In the genomic region with DNA sequence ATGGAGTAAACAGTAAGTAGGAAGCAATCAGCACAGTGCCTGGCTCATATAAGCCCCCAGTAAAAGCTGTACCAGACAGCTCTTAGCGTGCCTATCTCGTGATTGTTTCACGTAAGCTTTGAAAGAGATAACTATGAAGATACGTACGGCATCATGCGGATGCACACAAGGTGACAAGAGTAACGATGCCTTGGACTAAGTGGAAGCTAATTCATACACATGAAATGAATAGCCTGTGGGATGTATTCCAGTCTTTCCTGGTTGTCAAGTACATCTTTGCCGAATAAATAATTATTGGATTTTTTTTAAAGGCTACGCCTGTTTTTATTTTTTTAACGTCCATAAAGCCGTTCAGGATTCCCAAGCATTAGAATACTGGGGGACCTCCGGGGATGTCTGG, we compare ENCODE assay signal across 9 mouse cellular contexts. TPM values are rescaled to one million over a fixed set of nuclear protein-coding genes. Genes with fewer than 3 reads are reported as not detected.
DNase-seq lines count a peak whose midpoint lies in the region; ATAC-seq lines count a peak whose summit lies in the region.
"Had no signal": no experiment of that assay in that cellular context is flagged by ENCODE, and none has a peak within 500 bp of the region (broad histone marks: within the 10 kb centered on the region; RNA-seq: fewer than 3 reads in every experiment).

No protein-coding gene starts in this region.

- H3K4me3 ChIP-seq in heart, embryonic 14.5 days (ENCODE audit: control insufficient read depth in 1 of 2, insufficient read depth in 1 of 2, low read depth in 1 of 2, low read length in 2 of 2), result peak overlapping the region in 1 of 2 experiments; percentile 43; a peak in 2 of 4 replicates
- H3K4me3 ChIP-seq in brown adipose tissue, adult 24 weeks (ENCODE audit: insufficient read depth, low read depth, low read length), result peak overlapping the region; percentile 8; the same call in 1 of the 2 replicates
- peak overlapping the region; percentile 13 for H3K4me3 ChIP-seq in hindbrain, embryonic 13.5 days
- H3K4me3 ChIP-seq in midbrain, embryonic 11.5 days (ENCODE audit: low read depth, low read length), result peak overlapping the region; percentile 13; the same call in 1 of the 2 replicates

- WGBS in heart, embryonic 14.5 days, result 63% methylated on average over 12 of the region's 12 CpGs
- WGBS in hindbrain, embryonic 13.5 days, result 64% methylated on average over 12 of the region's 12 CpGs
- 56% methylated on average over 12 of the region's 12 CpGs for WGBS in midbrain, embryonic 11.5 days

- intact Hi-C loops in left cerebral cortex, postnatal 14 days (cut with DNase I), result no loop called here

- no peaks in the 10 kb centered on the region for H3K27me3 ChIP-seq in heart, embryonic 14.5 days (ENCODE audit: control insufficient read depth, insufficient read depth, low read length)
- no peaks in the 10 kb centered on the region for H3K27me3 ChIP-seq in hindbrain, embryonic 13.5 days
- H3K27me3 ChIP-seq in midbrain, embryonic 11.5 days (ENCODE audit: control insufficient read depth, insufficient read depth, low read length), result no peaks in the 10 kb centered on the region

- peak overlapping the region; percentile 5 to 60; a peak in 3 of 4 replicates for H3K27ac ChIP-seq in heart, embryonic 14.5 days (replicated peaks in 1 of 2; ENCODE audit: control insufficient read depth in 1 of 2, insufficient read depth in 1 of 2, low read depth in 2 of 2, low read length in 2 of 2)
- peak overlapping the region; percentile 35 for H3K27ac ChIP-seq in brown adipose tissue, adult 24 weeks (replicated peaks; ENCODE audit: low read depth, low read length)
- H3K27ac ChIP-seq in hindbrain, embryonic 13.5 days, result peak overlapping the region; percentile 61
- H3K27ac ChIP-seq in midbrain, embryonic 11.5 days (ENCODE audit: low read depth, low read length), result no peak overlapping the region

- DNase-seq in heart, adult 11 months, result no peak
- DNase-seq in midbrain, embryonic 11.5 days (ENCODE audit: low spot score, missing footprints), result peak; percentile 86
- DNase-seq in adrenal gland, postnatal 14 days, result no peak
- no peak for DNase-seq in left cerebral cortex, postnatal 14 days (ENCODE audit: low spot score in 2 of 2)
- no peak for DNase-seq in adrenal gland, adult (ENCODE audit: inconsistent age in 2 of 2, low spot score in 1 of 2)

- H3K4me2 ChIP-seq in heart, embryonic 14.5 days (ENCODE audit: low read length), result peak overlapping the region; percentile 60
- H3K4me2 ChIP-seq in hindbrain, embryonic 13.5 days, result peak overlapping the region; percentile 35
- H3K4me2 ChIP-seq in midbrain, embryonic 11.5 days, result peak overlapping the region; percentile 36

- H3K36me3 ChIP-seq in heart, embryonic 14.5 days (ENCODE audit: control insufficient read depth, insufficient read depth, low read length), result peaks cover 94% of the 10 kb centered on the region
- H3K36me3 ChIP-seq in hindbrain, embryonic 13.5 days, result peaks cover 97% of the 10 kb centered on the region
- H3K36me3 ChIP-seq in midbrain, embryonic 11.5 days (ENCODE audit: control insufficient read depth, insufficient read depth, low read length), result peaks cover 49% of the 10 kb centered on the region

- H3K9me3 ChIP-seq in heart, embryonic 14.5 days (ENCODE audit: control insufficient read depth, low read length), result 0 out of 2 replicates have a peak, but pooled peaks cover 5% of the 10 kb centered on the region
- no peaks in the 10 kb centered on the region for H3K9me3 ChIP-seq in hindbrain, embryonic 13.5 days
- no peaks in the 10 kb centered on the region for H3K9me3 ChIP-seq in midbrain, embryonic 11.5 days (ENCODE audit: control insufficient read depth, low read length)

- ATAC-seq in heart, embryonic 14.5 days (ENCODE audit: insufficient number of reproducible peaks, insufficient read depth, low FRiP score, low read depth), result no peak
- peak; percentile 37 for ATAC-seq in hindbrain, embryonic 13.5 days (ENCODE audit: low FRiP score)
- peak; percentile 38 for ATAC-seq in midbrain, embryonic 11.5 days (ENCODE audit: low FRiP score)
- ATAC-seq: CD4-positive, CD25-positive, alpha-beta regulatory T cell, adult 4 months had no signal

- no peaks in the 10 kb centered on the region for H3K4me1 ChIP-seq in heart, embryonic 14.5 days (ENCODE audit: control insufficient read depth in 2 of 2, insufficient read depth in 2 of 2, low read length in 2 of 2)
- no peaks in the 10 kb centered on the region for H3K4me1 ChIP-seq in brown adipose tissue, adult 24 weeks (ENCODE audit: control insufficient read depth, insufficient read depth, insufficient read length, low read length)
- peaks cover 21% of the 10 kb centered on the region for H3K4me1 ChIP-seq in hindbrain, embryonic 13.5 days (replicated peaks)
- H3K4me1 ChIP-seq in midbrain, embryonic 11.5 days (ENCODE audit: control insufficient read depth, insufficient read depth, low read length), result 0 out of 2 replicates have a peak, but pooled peaks cover 2% of the 10 kb centered on the region

- H3K9ac ChIP-seq in heart, embryonic 14.5 days (ENCODE audit: low read length), result peak overlapping the region; percentile 52
- peak overlapping the region; percentile 40; the same call in 1 of the 2 replicates for H3K9ac ChIP-seq in hindbrain, embryonic 13.5 days
- H3K9ac ChIP-seq in midbrain, embryonic 11.5 days (ENCODE audit: low read length), result no peak overlapping the region

RNA-seq across cellular contexts. Expression of a gene that starts 0.4 kb away (rescaled TPM):
- 20.8 and 25.6 TPM in 2 replicates for polyA plus RNA-seq in heart, embryonic 14.5 days (2014; fragmentation: Nextera tagmentation; extraction: Ambion mirVana)
- polyA plus RNA-seq in brown adipose tissue, adult 24 weeks (2012; ENCODE audit: insufficient read depth, insufficient read length, missing spikeins), result 42.0 and 42.5 TPM in 2 replicates
- 39.4 and 47.2 TPM in 2 replicates for polyA plus RNA-seq in hindbrain, embryonic 13.5 days (2015; fragmentation: Nextera tagmentation; extraction: Ambion mirVana)
- 43.4 and 48.6 TPM in 2 replicates for polyA plus RNA-seq in midbrain, embryonic 11.5 days (2014; fragmentation: Nextera tagmentation; extraction: Ambion mirVana)
- total RNA-seq in adrenal gland, postnatal 14 days (2021), result 26.6 and 28.0 TPM in 2 replicates
- 10 to 100 TPM; 17.9 to 20.4 TPM for total RNA-seq in left cerebral cortex, postnatal 14 days (2021)

RNA-seq across cellular contexts. Expression of a gene that starts 17.1 kb away (rescaled TPM):
- 70.6 and 74.6 TPM in 2 replicates for polyA plus RNA-seq in heart, embryonic 14.5 days (2014; fragmentation: Nextera tagmentation; extraction: Ambion mirVana)
- polyA plus RNA-seq in brown adipose tissue, adult 24 weeks (2012; ENCODE audit: insufficient read depth, insufficient read length, missing spikeins), result 54.9 and 59.2 TPM in 2 replicates
- polyA plus RNA-seq in hindbrain, embryonic 13.5 days (2015; fragmentation: Nextera tagmentation; extraction: Ambion mirVana), result 168 and 169 TPM in 2 replicates
- polyA plus RNA-seq in midbrain, embryonic 11.5 days (2014; fragmentation: Nextera tagmentation; extraction: Ambion mirVana), result 117 and 119 TPM in 2 replicates
- total RNA-seq in adrenal gland, postnatal 14 days (2021), result 123 and 139 TPM in 2 replicates
- total RNA-seq in left cerebral cortex, postnatal 14 days (2021), result 10 to 100 TPM; 90.8 to 90.9 TPM

RNA-seq across cellular contexts. Expression of a gene that starts 49.7 kb away (rescaled TPM):
- polyA plus RNA-seq in heart, embryonic 14.5 days (2014; fragmentation: Nextera tagmentation; extraction: Ambion mirVana), result 56.8 and 61.1 TPM in 2 replicates
- polyA plus RNA-seq in brown adipose tissue, adult 24 weeks (2012; ENCODE audit: insufficient read depth, insufficient read length, missing spikeins), result 48.0 and 59.8 TPM in 2 replicates
- polyA plus RNA-seq in hindbrain, embryonic 13.5 days (2015; fragmentation: Nextera tagmentation; extraction: Ambion mirVana), result 68.7 and 87.0 TPM in 2 replicates
- 66.0 and 70.7 TPM in 2 replicates for polyA plus RNA-seq in midbrain, embryonic 11.5 days (2014; fragmentation: Nextera tagmentation; extraction: Ambion mirVana)
- 136 and 138 TPM in 2 replicates for total RNA-seq in adrenal gland, postnatal 14 days (2021)
- total RNA-seq in left cerebral cortex, postnatal 14 days (2021), result 10 to 100 TPM; 19.5 to 26.4 TPM

RNA-seq across cellular contexts. Expression of a gene that starts 59.6 kb away (rescaled TPM):
- 13.0 and 13.2 TPM in 2 replicates for polyA plus RNA-seq in heart, embryonic 14.5 days (2014; fragmentation: Nextera tagmentation; extraction: Ambion mirVana)
- 1.2 and 1.6 TPM in 2 replicates for polyA plus RNA-seq in brown adipose tissue, adult 24 weeks (2012; ENCODE audit: insufficient read depth, insufficient read length, missing spikeins)
- 0.30 and 0.57 TPM in 2 replicates for polyA plus RNA-seq in hindbrain, embryonic 13.5 days (2015; fragmentation: Nextera tagmentation; extraction: Ambion mirVana)
- polyA plus RNA-seq in midbrain, embryonic 11.5 days (2014; fragmentation: Nextera tagmentation; extraction: Ambion mirVana), result 0.18 and 0.22 TPM in 2 replicates
- total RNA-seq in adrenal gland, postnatal 14 days (2021), result 8.3 and 9.8 TPM in 2 replicates
- total RNA-seq in left cerebral cortex, postnatal 14 days (2021), result under 1 TPM; 0.90 to 0.99 TPM
- polyA plus RNA-seq: CD4-positive, CD25-positive, alpha-beta regulatory T cell, adult 4 months had no signal
